Mouse (Mus musculus) stomach, postnatal 0 days (tissue): ENCODE measurements around the gene Dkkl1. TPM values are rescaled to one million over a fixed set of nuclear protein-coding genes. Genes with fewer than 3 reads are reported as not detected.
"Not testable (repeated sequence)": the region's sequence is repeated elsewhere in the genome, so short reads cannot be mapped to it uniquely, and the experiment has no call there.

Experiments
- ATAC-seq: fragments of 200-750 bp; cut with Nextera tagmentation; 2 replicates; pipeline ENCODE4 v1.8.0; 2017; ENCODE audit not compliant: low FRiP score, low TSS enrichment
- DNase-seq: peaks from one replicate; pipeline ENCODE4 v3.0.0-alpha.2; 2016; ENCODE audit warnings: low spot score
- H3K27ac ChIP-seq: fragments of 300-500 bp; sonication (generic); replicated peaks from 2 replicates; pipeline ENCODE4 v1.5.1; 2014; ENCODE audit warnings: mild to moderate bottlenecking, control low read depth
- H3K27me3 ChIP-seq: fragments of 300-500 bp; sonication (generic); 2 replicates; pipeline ENCODE4 v1.6.1; 2014; ENCODE audit warnings: low read length; ENCODE audit not compliant: control insufficient read depth, insufficient read depth
- H3K36me3 ChIP-seq: fragments of 300-500 bp; sonication (generic); 2 replicates; pipeline ENCODE4 v1.6.1; 2014; ENCODE audit warnings: low read length, mixed read lengths; ENCODE audit not compliant: control insufficient read depth, insufficient read depth
- H3K4me1 ChIP-seq: fragments of 300-500 bp; sonication (generic); replicated peaks from 2 replicates; pipeline ENCODE4 v1.6.1; 2014; ENCODE audit warnings: antibody characterized with exemption; ENCODE audit not compliant: control insufficient read depth, insufficient read depth
- H3K4me2 ChIP-seq: fragments of 300-500 bp; sonication (generic); replicated peaks from 2 replicates; pipeline ENCODE4 v1.6.1; 2014; ENCODE audit warnings: low read depth, mild to moderate bottlenecking, control low read depth, moderate library complexity
- H3K4me3 ChIP-seq: fragments of 300-500 bp; sonication (generic); 2 replicates; pipeline ENCODE4 v1.5.1; 2014; ENCODE audit warnings: low read depth, low read length, control low read depth
- H3K9ac ChIP-seq: fragments of 300-500 bp; sonication (generic); 2 replicates; pipeline ENCODE4 v1.6.1; 2014; ENCODE audit warnings: mild to moderate bottlenecking, low read length, control low read depth, mixed read lengths
- H3K9me3 ChIP-seq: fragments of 300-500 bp; sonication (generic); 2 replicates; pipeline ENCODE4 v1.6.1; 2016; ENCODE audit warnings: low read length; ENCODE audit not compliant: control insufficient read depth
- CTCF ChIP-seq: IDR thresholded peaks from 2 replicates; pipeline ENCODE4 v1.5.1; 2016; ENCODE audit warnings: antibody characterized with exemption, low read depth, mild to moderate bottlenecking, moderate library complexity
- EP300 ChIP-seq: optimal IDR thresholded peaks from 2 replicates; pipeline ENCODE3; 2016; ENCODE audit warnings: antibody characterized with exemption
- WGBS: fragments of 180-500 bp; shearing (Covaris S2); extraction: QIAGEN DNeasy Blood & Tissue Kit; methylation state at CpG from one replicate; pipeline ENCODE4 v1.1.7; 2014; 5-methylcytosine and 5-hydroxymethylcytosine counted together
- polyA plus RNA-seq: library from polyadenylated mRNA; unstranded; fragments of >200 nt; fragmentation: Nextera tagmentation; extraction: Ambion mirVana; gene quantifications from 2 replicates; pipeline ENCODE4 v1.2.1, GENCODE M21; 2015

Dkkl1 gene
- polyA plus RNA-seq: 48.4 TPM in 2 replicates

- H3K4me3 ChIP-seq: peak within 1 kb of the TSS; percentile 17
- H3K27me3 ChIP-seq: no peaks in the 10 kb centered on the region
- DNase-seq (peak; percentile 48), ATAC-seq (peak; percentile 67)
- no peaks in the 10 kb centered on the region for H3K9me3 ChIP-seq
- no peak within 1 kb of the TSS for H3K9ac ChIP-seq
- peak within 1 kb of the TSS; percentile 20; the same call in 1 of the 2 replicates for H3K4me2 ChIP-seq
- WGBS: 2% methylated on average over 17 of the region's 17 CpGs
- H3K36me3 ChIP-seq: no peaks in the 10 kb centered on the region
- H3K27ac ChIP-seq: no peak within 1 kb of the TSS
- TF ChIP-seq EP300: no peak
- no peak for TF ChIP-seq CTCF
- H3K4me1 ChIP-seq: no peaks in the 10 kb centered on the region; the same call in 1 of the 2 replicates
Measured at GRCm38 (mm10) chr7:45211851-45212251, at the start of gene Dkkl1. Dkkl1 (minus strand) TSS chr7:45212147.

- no peak overlapping the region for H3K4me2 ChIP-seq
- H3K9ac ChIP-seq: no peak overlapping the region
- WGBS: 79% methylated on average over 8 of the region's 8 CpGs
- H3K27ac ChIP-seq: no peak overlapping the region
- ATAC-seq (no peak), DNase-seq (no peak)
- TF ChIP-seq CTCF: no peak
- TF ChIP-seq EP300: no peak
- no peak overlapping the region for H3K4me3 ChIP-seq
- H3K4me1 ChIP-seq: no peaks in the 10 kb centered on the region
- H3K27me3 ChIP-seq: no peaks in the 10 kb centered on the region
- no peaks in the 10 kb centered on the region for H3K9me3 ChIP-seq
- H3K36me3 ChIP-seq: no peaks in the 10 kb centered on the region
Measured at GRCm38 (mm10) chr7:45259281-45259680, 47.3 kb upstream of the Dkkl1 start.

- H3K4me1 ChIP-seq: no peaks in the 10 kb centered on the region
- no peaks in the 10 kb centered on the region for H3K27me3 ChIP-seq
- H3K27ac ChIP-seq: no peak overlapping the region
- ATAC-seq: no peak
- 48% methylated on average over 11 of the region's 11 CpGs for WGBS
- no peak overlapping the region for H3K4me2 ChIP-seq
- no peak for DNase-seq
- no peaks in the 10 kb centered on the region for H3K36me3 ChIP-seq
- H3K9ac ChIP-seq: no peak overlapping the region
- no peak for TF ChIP-seq EP300
- TF ChIP-seq CTCF: no peak
- H3K4me3 ChIP-seq: no peak overlapping the region
- no peaks in the 10 kb centered on the region for H3K9me3 ChIP-seq
Measured at GRCm38 (mm10) chr7:45257063-45257840, 45.3 kb upstream of the Dkkl1 start.

GRCm38 (mm10) chr7:45255822-45256221 lies 43.9 kb upstream of the Dkkl1 start:
- H3K9me3 ChIP-seq, H3K4me3 ChIP-seq, DNase-seq, H3K27me3 ChIP-seq, ATAC-seq, H3K4me2 ChIP-seq, H3K9ac ChIP-seq, H3K27ac ChIP-seq, H3K4me1 ChIP-seq, H3K36me3 ChIP-seq: not testable (repeated sequence)
- WGBS: 54% methylated on average over 5 of the region's 7 CpGs

GRCm38 (mm10) chr7:45253806-45254205 lies 41.9 kb upstream of the Dkkl1 start:
- H3K9ac ChIP-seq: no peak overlapping the region

GRCm38 (mm10) chr7:45247666-45248065 lies 35.7 kb upstream of the Dkkl1 start:
- H3K4me1 ChIP-seq: no peaks in the 10 kb centered on the region
- no peaks in the 10 kb centered on the region for H3K36me3 ChIP-seq
- TF ChIP-seq CTCF: peak; percentile 28; the same call in 1 of the 2 replicates
- TF ChIP-seq EP300: no peak
- H3K4me2 ChIP-seq: no peak overlapping the region
- WGBS: 45% methylated on average over 3 of the region's 3 CpGs
- ATAC-seq (no peak), DNase-seq (no peak)
- no peaks in the 10 kb centered on the region for H3K9me3 ChIP-seq
- H3K27ac ChIP-seq: no peak overlapping the region
- no peaks in the 10 kb centered on the region for H3K27me3 ChIP-seq
- H3K9ac ChIP-seq: no peak overlapping the region
- no peak overlapping the region for H3K4me3 ChIP-seq

More at GRCm38 (mm10) chr7:45253806-45254205, 41.9 kb upstream of the Dkkl1 start:
- H3K9me3 ChIP-seq: no peaks in the 10 kb centered on the region
- H3K4me3 ChIP-seq: no peak overlapping the region
- no peaks in the 10 kb centered on the region for H3K36me3 ChIP-seq
- TF ChIP-seq CTCF: no peak
- no peak for TF ChIP-seq EP300
- no peak overlapping the region for H3K27ac ChIP-seq
- H3K27me3 ChIP-seq: no peaks in the 10 kb centered on the region
- no peak for DNase-seq
- ATAC-seq: no peak
- WGBS: 76% methylated on average over 8 of the region's 8 CpGs
- H3K4me1 ChIP-seq: no peaks in the 10 kb centered on the region
- no peak overlapping the region for H3K4me2 ChIP-seq
